Mouse (Mus musculus) urinary bladder, postnatal 10 days (tissue): Measurements from ENCODE around the gene Plekhg6.

Experiments used
- DNase-seq: peaks from one replicate; pipeline ENCODE4 v3.0.0; 2022; ENCODE audit warnings: low spot score

Gene Plekhg6

GRCm38 (mm10) chr6:125323547-125323946, 57.0 kb downstream of the Plekhg6 start:
- no peak for DNase-seq

GRCm38 (mm10) chr6:125322794-125323193, 57.8 kb downstream of the Plekhg6 start:
- DNase-seq, result no peak

GRCm38 (mm10) chr6:125321114-125321855, 59.3 kb downstream of the Plekhg6 start:
- DNase-seq, result no peak

- DNase-seq, result no peak
Observed at GRCm38 (mm10) chr6:125320323-125320722, 60.3 kb downstream of the Plekhg6 start, which contains the start of gene Scnn1a. Gene Scnn1a, plus strand, starts transcription at chr6:125320659.

- no peak for DNase-seq
Observed at GRCm38 (mm10) chr6:125319919-125320296, 60.7 kb downstream of the Plekhg6 start.

- no peak for DNase-seq
Observed at GRCm38 (mm10) chr6:125318981-125319918, 61.3 kb downstream of the Plekhg6 start.

GRCm38 (mm10) chr6:125317077-125317476, 63.5 kb downstream of the Plekhg6 start:
- no peak for DNase-seq

- DNase-seq, result no peak
Observed at GRCm38 (mm10) chr6:125314746-125315145, 65.8 kb downstream of the Plekhg6 start.

- DNase-seq, result no peak
Observed at GRCm38 (mm10) chr6:125314231-125314563, 66.4 kb downstream of the Plekhg6 start.

GRCm38 (mm10) chr6:125313546-125314230, 66.9 kb downstream of the Plekhg6 start, which contains the start of gene Ltbr:
Gene Ltbr, minus strand, starts transcription at chr6:125313885.
- peak; percentile 49 for DNase-seq
